Mouse (Mus musculus) adrenal gland, adult (tissue): ENCODE measurements around the gene Serpine1.
A peak's percentile ranks its signal among the peaks of the same experiment; 100 is the strongest.

Experiments used
- DNase-seq, 2 experiments: peaks; one replicate each; pipeline ENCODE4 v3.0.0; 2022 to 2023; ENCODE audit warnings: low spot score in 1 of 2; ENCODE audit not compliant: inconsistent age in 2 of 2

Gene Serpine1

GRCm38 (mm10) chr5:137098418-137098817 lies 26.4 kb upstream of the Serpine1 start:
- DNase-seq, result peak in 1 of 2 experiments; percentile 21

GRCm38 (mm10) chr5:137096037-137096436 lies 24.0 kb upstream of the Serpine1 start:
- DNase-seq, result peak in 1 of 2 experiments; percentile 64

GRCm38 (mm10) chr5:137095135-137095534 lies 23.1 kb upstream of the Serpine1 start:
- no peak for DNase-seq

- DNase-seq, result peak in 1 of 2 experiments; percentile 52
Observed at GRCm38 (mm10) chr5:137093720-137094119, 21.7 kb upstream of the Serpine1 start.

GRCm38 (mm10) chr5:137091560-137091959 lies 19.5 kb upstream of the Serpine1 start:
- no peak for DNase-seq

GRCm38 (mm10) chr5:137090870-137091269 lies 18.8 kb upstream of the Serpine1 start:
- no peak for DNase-seq

GRCm38 (mm10) chr5:137087410-137087809 lies 15.3 kb upstream of the Serpine1 start:
- DNase-seq, result peak; percentile 68 to 78

GRCm38 (mm10) chr5:137085731-137086130 lies 13.7 kb upstream of the Serpine1 start:
- no peak for DNase-seq

- peak in 1 of 2 experiments; percentile 22 for DNase-seq
Observed at GRCm38 (mm10) chr5:137085021-137085420, 13.0 kb upstream of the Serpine1 start.

- no peak for DNase-seq
Observed at GRCm38 (mm10) chr5:137083051-137083450, 11.0 kb upstream of the Serpine1 start.

GRCm38 (mm10) chr5:137079849-137080248 lies 7.8 kb upstream of the Serpine1 start:
- DNase-seq, result peak in 1 of 2 experiments; percentile 51

- no peak for DNase-seq
Observed at GRCm38 (mm10) chr5:137078616-137079015, 6.5 kb upstream of the Serpine1 start.

- DNase-seq, result no peak
Observed at GRCm38 (mm10) chr5:137078041-137078440, 6.0 kb upstream of the Serpine1 start.

GRCm38 (mm10) chr5:137077187-137077586 lies 5.1 kb upstream of the Serpine1 start:
- DNase-seq, result no peak

- DNase-seq, result peak in 1 of 2 experiments; percentile 55
Observed at GRCm38 (mm10) chr5:137076191-137076930, 4.3 kb upstream of the Serpine1 start.

GRCm38 (mm10) chr5:137075726-137076125 lies 3.7 kb upstream of the Serpine1 start:
- DNase-seq, result peak in 1 of 2 experiments; percentile 22

- peak in 1 of 2 experiments; percentile 42 for DNase-seq
Observed at GRCm38 (mm10) chr5:137074191-137074651, 2.2 kb upstream of the Serpine1 start.

- DNase-seq, result peak in 1 of 2 experiments; percentile 29
Observed at GRCm38 (mm10) chr5:137073141-137073540, 1.1 kb upstream of the Serpine1 start.

- DNase-seq, result peak in 1 of 2 experiments; percentile 23
Observed at GRCm38 (mm10) chr5:137070881-137071605, 1.0 kb downstream of the Serpine1 start.

GRCm38 (mm10) chr5:137068711-137069110 lies 3.4 kb downstream of the Serpine1 start:
- no peak for DNase-seq

GRCm38 (mm10) chr5:137065923-137066322 lies 6.1 kb downstream of the Serpine1 start:
- DNase-seq, result no peak

GRCm38 (mm10) chr5:137065454-137065853 lies 6.6 kb downstream of the Serpine1 start:
- no peak for DNase-seq
